Mouse (Mus musculus) cortical plate, adult 2 months (tissue): ENCODE data around the gene BC051019. TPM values are rescaled to one million over a fixed set of nuclear protein-coding genes. Genes with fewer than 3 reads are reported as not detected.

Experiments
- H3K27ac ChIP-seq: fragments of 200-500 bp; 2 replicates; pipeline ENCODE4 v1.5.1; 2012; ENCODE audit warnings: low read length, control low read depth, inconsistent platforms; ENCODE audit not compliant: insufficient read depth
- H3K4me1 ChIP-seq: fragments of 200-500 bp; 2 replicates; pipeline ENCODE4 v1.6.1; 2011; ENCODE audit warnings: low read length; ENCODE audit not compliant: control insufficient read depth, insufficient read depth
- H3K4me3 ChIP-seq: fragments of 200-500 bp; 2 replicates; pipeline ENCODE4 v1.5.1; 2011; ENCODE audit warnings: mild to moderate bottlenecking, low read length, control low read depth; ENCODE audit not compliant: insufficient read depth
- CTCF ChIP-seq: fragments of 200-500 bp; IDR thresholded peaks from 2 replicates; pipeline ENCODE4 v1.5.1; 2011; ENCODE audit warnings: mild to moderate bottlenecking, control low read depth, low read length; ENCODE audit not compliant: insufficient read depth; ENCODE audit errors: extremely low read depth
- POLR2A ChIP-seq: fragments of 200-500 bp; IDR thresholded peaks from 2 replicates; pipeline ENCODE4 v1.6.1; 2011; ENCODE audit warnings: mild to moderate bottlenecking, low read length, control low read depth; ENCODE audit not compliant: insufficient read depth; ENCODE audit errors: extremely low read depth
- polyA plus RNA-seq: library from polyadenylated mRNA; depleted of rRNA; stranded (reverse); fragments of >200 nt; gene quantifications from 2 replicates; pipeline ENCODE4 v1.2.3, GENCODE M21; 2012

BC051019 gene
- polyA plus RNA-seq, 1 experiment, result 0.31 TPM

DNA sequence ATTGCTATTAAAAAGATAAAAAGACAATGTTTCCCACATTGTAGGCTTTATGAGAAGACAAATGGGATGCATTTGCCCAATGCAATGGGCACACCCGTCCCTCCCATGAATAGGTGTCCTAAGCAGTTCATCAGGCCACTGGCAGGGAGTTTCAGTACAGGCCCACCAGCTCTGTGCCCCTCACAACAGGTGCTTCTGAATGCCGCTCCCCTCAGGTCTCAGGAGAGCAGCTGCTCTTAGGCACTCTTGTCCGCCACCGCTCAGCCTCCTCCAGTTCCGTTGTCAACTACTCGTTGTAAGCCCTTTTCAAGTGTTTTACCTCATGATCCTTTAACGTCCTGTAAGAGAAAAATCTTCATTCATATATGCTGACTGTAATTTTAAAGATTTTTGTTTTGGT lies 11.5 kb downstream of the BC051019 start:
- Histone ChIP-seq H3K4me3 (no peak overlapping the region), H3K4me1 (peaks cover 4% of the 10 kb centered on the region; the same call in 1 of the 2 replicates), H3K27ac (no peak overlapping the region)
- no peak for TF ChIP-seq CTCF
- no peak for TF ChIP-seq POLR2A

DNA sequence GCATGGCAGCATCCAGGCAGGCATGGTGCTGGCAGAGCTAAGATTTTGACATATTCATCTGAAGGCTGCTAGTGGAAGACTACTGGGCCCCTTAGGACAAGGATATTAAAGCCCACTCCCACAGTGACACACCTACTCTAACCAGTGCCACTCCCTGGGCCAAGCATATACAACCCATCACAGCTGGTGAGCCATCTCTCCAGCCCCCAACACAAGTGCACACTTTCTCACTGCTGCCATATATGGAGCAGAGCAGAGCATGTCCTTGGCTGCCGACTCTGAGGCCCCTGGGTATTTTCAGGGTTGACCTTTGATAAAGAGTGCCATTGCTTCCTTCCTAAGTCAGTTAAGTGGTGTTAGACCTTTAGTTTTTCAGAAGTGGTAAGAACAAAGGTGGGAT lies 13.6 kb downstream of the BC051019 start:
- H3K4me1 ChIP-seq, result peaks cover 4% of the 10 kb centered on the region; the same call in 1 of the 2 replicates

DNA sequence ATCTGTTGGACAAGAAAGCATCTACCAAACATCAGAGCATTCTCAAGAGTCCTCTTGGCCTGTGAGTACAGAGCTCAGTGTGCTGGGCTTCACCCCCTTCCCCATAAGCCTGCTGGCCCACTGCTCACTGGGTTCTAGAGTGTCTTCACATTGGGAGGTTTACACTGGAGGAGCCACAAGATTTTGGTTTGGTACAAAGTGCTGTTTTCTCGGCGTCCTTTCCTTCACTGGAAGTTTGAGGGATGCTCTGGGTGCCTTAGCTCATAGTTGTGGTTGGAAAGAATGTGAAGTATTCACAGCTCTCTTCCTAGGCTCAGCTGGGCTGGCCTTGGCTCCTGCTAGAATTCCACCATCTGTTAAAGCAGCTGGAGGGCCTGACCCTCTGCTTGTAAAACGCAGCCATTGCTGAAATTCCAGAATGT lies 14.7 kb downstream of the BC051019 start:
- TF ChIP-seq CTCF (no peak), POLR2A (no peak)
- 0 out of 2 replicates have a peak overlapping the region, but pooled peaks have one; percentile 53 for H3K27ac ChIP-seq
- H3K4me1 ChIP-seq, result peaks cover 4% of the 10 kb centered on the region; the same call in 1 of the 2 replicates
- H3K4me3 ChIP-seq, result no peak overlapping the region

More for the DNA sequence above, 13.6 kb downstream of the BC051019 start:
- H3K27ac ChIP-seq, result no peak overlapping the region
- TF ChIP-seq POLR2A, result no peak
- TF ChIP-seq CTCF, result no peak
- H3K4me3 ChIP-seq, result no peak overlapping the region

DNA sequence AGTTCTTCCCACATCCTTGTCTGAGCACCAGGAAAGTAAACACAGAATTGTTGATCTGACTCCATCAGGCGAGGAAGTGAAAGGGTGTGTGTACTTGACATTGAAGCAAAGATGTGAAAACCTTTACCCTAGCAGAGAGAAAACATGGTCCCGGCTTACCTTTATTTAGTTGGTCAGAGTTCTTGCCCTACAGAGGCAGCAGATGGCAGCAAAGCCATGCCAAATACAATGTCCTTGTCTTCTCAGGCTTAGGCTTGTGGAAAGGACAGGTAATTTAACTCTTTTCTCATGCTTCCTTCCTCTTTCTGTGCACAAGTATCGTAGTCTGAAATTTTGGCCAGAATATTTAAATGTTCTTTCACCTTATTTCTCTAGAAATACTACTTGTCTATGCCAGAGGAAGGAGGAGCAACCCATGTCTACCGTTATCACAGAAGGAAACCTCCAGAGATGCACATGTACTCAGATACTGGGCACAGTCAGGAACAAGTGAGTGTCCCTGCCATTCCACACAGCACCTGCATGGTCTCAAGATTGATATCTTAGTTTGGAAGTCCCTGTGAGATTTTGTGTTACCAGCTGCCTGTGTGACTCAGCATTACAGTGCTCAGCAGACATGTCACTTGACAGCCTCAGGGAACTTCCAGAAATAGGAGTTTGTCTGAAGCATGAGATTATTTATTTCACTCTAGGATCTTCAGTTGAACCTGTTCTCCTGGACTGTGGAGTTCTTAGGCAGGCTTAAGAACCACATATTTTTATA lies 16.4 kb downstream of the BC051019 start:
- Histone ChIP-seq H3K27ac (no peak overlapping the region), H3K4me3 (no peak overlapping the region), H3K4me1 (peaks cover 4% of the 10 kb centered on the region; the same call in 1 of the 2 replicates)
- TF ChIP-seq POLR2A (no peak), CTCF (peak; percentile 75)

DNA sequence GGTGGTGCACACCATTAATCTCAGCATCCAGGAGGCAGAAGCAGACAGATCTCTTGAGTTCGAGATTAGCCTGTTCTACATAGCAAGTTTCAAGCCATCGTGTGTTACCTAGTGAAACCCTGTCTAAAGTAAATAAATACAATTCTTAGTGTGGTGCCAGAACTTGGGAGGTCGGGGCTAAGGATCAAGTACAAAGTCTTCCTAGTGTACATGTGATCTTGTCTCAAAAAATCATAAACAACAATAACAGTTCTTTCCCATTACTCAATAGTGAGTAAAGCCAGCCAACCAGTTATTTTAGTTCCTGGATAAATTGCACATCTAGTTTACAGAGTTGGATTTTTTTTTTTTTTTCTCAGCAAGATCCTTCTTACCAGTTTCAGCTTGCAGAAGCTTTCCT lies 19.2 kb downstream of the BC051019 start:
- Histone ChIP-seq H3K27ac (no peak overlapping the region), H3K4me3 (peak overlapping the region; percentile 78; the same call in 1 of the 2 replicates), H3K4me1 (peaks cover 4% of the 10 kb centered on the region; the same call in 1 of the 2 replicates)
- no peak for TF ChIP-seq POLR2A
- no peak for TF ChIP-seq CTCF

DNA sequence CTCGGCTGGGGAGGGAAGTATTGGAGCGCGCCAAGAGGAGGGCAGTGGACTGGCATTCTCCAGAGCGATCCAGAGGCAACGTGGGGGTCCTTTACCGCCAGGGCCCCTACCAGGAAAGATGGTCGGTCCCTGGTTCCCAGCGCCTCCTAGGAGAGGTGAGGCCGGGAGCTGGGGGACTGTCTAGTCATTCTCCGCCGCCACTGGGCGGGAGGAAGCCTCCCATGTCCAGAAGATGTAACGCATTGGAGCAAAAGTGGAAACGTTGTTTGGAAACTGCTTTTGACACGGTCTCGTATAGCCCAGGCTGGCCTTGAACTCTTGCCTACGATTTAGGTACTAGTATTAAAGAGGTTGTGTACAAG lies 19.7 kb downstream of the BC051019 start:
- no peak for TF ChIP-seq POLR2A
- no peak for TF ChIP-seq CTCF
- 0 out of 2 replicates have a peak overlapping the region, but pooled peaks have one; percentile 3 for H3K27ac ChIP-seq
- H3K4me3 ChIP-seq, result peak overlapping the region; percentile 78
- peaks cover 4% of the 10 kb centered on the region; the same call in 1 of the 2 replicates for H3K4me1 ChIP-seq

DNA sequence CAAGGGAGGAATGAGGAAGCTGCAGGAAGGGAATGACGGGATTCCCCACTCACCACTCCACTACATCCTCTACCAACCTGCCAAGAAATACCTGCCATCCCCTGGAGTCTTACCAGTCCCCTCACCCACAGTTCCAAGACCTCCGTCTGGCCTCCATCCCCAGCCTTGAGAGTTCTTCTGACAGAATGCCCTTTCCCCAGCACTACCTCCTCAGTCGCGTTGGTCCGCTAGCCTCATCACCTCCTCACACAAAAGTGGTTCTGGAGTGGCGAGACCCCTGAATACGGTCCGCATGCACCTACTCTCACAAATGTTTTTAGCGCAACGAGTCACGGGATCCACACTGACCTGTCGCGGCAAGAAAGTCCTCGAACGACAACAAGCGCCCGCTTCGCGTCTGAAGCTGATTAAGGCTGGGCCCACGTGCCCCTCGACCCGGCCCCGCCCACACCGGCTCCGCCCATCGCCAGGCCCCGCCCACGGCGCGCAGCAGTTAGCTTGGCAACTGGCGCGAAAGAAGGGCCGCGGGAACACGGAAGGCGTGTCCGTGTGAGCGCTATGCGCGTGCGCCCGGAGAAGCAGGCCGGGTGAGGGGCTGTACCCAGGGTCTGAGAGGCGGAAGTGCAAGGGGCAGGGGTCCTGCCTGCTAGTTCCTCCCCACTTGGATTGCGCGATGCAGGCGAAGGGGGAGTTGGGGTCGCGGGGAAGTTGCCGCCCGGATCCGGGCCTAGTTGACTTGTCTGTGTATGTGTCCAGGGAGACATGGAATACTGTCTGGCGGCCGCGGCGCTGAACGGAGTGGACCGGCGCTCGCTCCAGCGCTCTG lies 20.2 kb downstream of the BC051019 start, which contains the start of the genes St5 and Akip1:
St5 (minus strand) TSS at position 416 of the 826 bp plus-strand sequence.
Akip1 (plus strand) TSS at position 501 of the 826 bp plus-strand sequence.
- H3K4me1 ChIP-seq, result peaks cover 4% of the 10 kb centered on the region; the same call in 1 of the 2 replicates
- H3K27ac ChIP-seq, result 0 out of 2 replicates have a peak within 1 kb of the TSS, but pooled peaks have one; percentile 3
- peak within 1 kb of the TSS; percentile 78 for H3K4me3 ChIP-seq
- no peak for TF ChIP-seq CTCF
- peak; percentile 56; the same call in 1 of the 2 replicates for TF ChIP-seq POLR2A

DNA sequence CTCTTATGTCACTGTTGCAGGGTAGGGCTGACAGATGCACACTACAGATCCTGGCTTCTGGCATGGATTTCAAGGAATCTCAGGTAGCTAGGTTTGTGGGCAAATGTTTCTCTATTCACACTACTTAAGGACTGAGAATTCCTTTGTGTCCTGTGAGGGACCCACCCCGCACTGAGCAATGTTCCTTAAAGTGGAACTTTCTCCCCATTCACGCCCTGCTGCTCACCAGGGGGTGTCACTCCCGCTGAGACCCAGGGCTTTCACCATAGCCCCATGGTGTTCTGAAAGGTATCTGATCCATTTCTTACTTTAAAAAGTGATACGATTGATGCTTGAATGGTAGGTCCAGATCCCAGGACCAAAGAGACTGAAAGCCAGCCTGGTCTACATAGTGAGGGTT lies 20.9 kb downstream of the BC051019 start:
- TF ChIP-seq POLR2A, result no peak
- TF ChIP-seq CTCF, result no peak
- no peak overlapping the region for H3K27ac ChIP-seq
- H3K4me3 ChIP-seq, result no peak overlapping the region; the same call in 1 of the 2 replicates
- peaks cover 3% of the 10 kb centered on the region; the same call in 1 of the 2 replicates for H3K4me1 ChIP-seq

DNA sequence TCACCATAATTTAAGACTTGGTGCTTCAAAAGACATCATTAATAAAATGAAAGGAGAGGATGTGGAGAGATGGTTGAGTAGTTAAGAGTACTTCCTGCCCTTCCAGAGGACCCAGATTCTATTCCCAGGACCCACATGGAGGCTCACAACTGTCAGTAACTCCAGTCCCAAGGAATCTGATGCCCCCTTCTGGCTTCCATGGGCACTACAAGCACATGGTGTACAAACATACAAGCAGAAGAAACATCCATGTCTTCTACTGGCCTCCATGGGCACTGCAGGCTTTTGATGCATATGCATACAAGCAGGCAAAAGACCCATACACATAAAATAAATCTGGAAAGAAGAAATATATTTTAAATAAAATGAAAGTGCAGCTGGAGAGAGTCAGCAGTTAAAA lies 23.4 kb downstream of the BC051019 start:
- TF ChIP-seq CTCF (no peak), POLR2A (no peak)
- Histone ChIP-seq H3K4me1 (no peaks in the 10 kb centered on the region), H3K4me3 (no peak overlapping the region), H3K27ac (no peak overlapping the region)
